ENCODE assay signal across 12 mouse cellular contexts in genomic region chr6:55444721-55445120, GRCm38 (mm10). TPM values are rescaled to one million over a fixed set of nuclear protein-coding genes. Genes with fewer than 3 reads are reported as not detected.
DNase-seq lines count a peak whose midpoint lies in the region; ATAC-seq lines count a peak whose summit lies in the region.
"Had no signal": no experiment of that assay in that cellular context is flagged by ENCODE, and none has a peak within 500 bp of the region (broad histone marks: within the 10 kb centered on the region; RNA-seq: fewer than 3 reads in every experiment).

No protein-coding gene starts in this region.

- 39% methylated on average over 4 of the region's 4 CpGs for WGBS in embryonic facial prominence, embryonic 10.5 days
- 29% methylated on average over 4 of the region's 4 CpGs for WGBS in hindbrain, embryonic 12.5 days
- WGBS in midbrain, embryonic 13.5 days: 25% methylated on average over 4 of the region's 4 CpGs

- H3K27ac ChIP-seq in embryonic facial prominence, embryonic 10.5 days (replicated peaks): peak overlapping the region; percentile 65; the same call in 1 of the 2 replicates
- H3K27ac ChIP-seq in hindbrain, embryonic 12.5 days: peak overlapping the region; percentile 87
- peak overlapping the region; percentile 88 for H3K27ac ChIP-seq in midbrain, embryonic 13.5 days

- no peaks in the 10 kb centered on the region for H3K9me3 ChIP-seq in embryonic facial prominence, embryonic 10.5 days
- H3K9me3 ChIP-seq in hindbrain, embryonic 12.5 days (replicated peaks): no peaks in the 10 kb centered on the region
- H3K9me3 ChIP-seq in midbrain, embryonic 13.5 days: no peaks in the 10 kb centered on the region

- H3K4me3 ChIP-seq in embryonic facial prominence, embryonic 10.5 days: no peak overlapping the region
- no peak overlapping the region for H3K4me3 ChIP-seq in hindbrain, embryonic 12.5 days
- no peak overlapping the region for H3K4me3 ChIP-seq in midbrain, embryonic 13.5 days (replicated peaks)

- H3K9ac ChIP-seq in hindbrain, embryonic 12.5 days: no peak overlapping the region
- no peak overlapping the region for H3K9ac ChIP-seq in midbrain, embryonic 13.5 days (replicated peaks)

- peak; percentile 13; the same call in 1 of the 2 replicates for ATAC-seq in hindbrain, embryonic 12.5 days (ENCODE audit: low FRiP score)
- peak; percentile 12 for ATAC-seq in midbrain, embryonic 13.5 days

- peaks cover 19% of the 10 kb centered on the region for H3K27me3 ChIP-seq in embryonic facial prominence, embryonic 10.5 days (replicated peaks; ENCODE audit: low read depth, poor library complexity, severe bottlenecking)
- H3K27me3 ChIP-seq in hindbrain, embryonic 12.5 days: no peaks in the 10 kb centered on the region
- no peaks in the 10 kb centered on the region for H3K27me3 ChIP-seq in midbrain, embryonic 13.5 days

- H3K4me1 ChIP-seq in embryonic facial prominence, embryonic 10.5 days: peaks cover 33% of the 10 kb centered on the region
- H3K4me1 ChIP-seq in hindbrain, embryonic 12.5 days: peaks cover 37% of the 10 kb centered on the region
- H3K4me1 ChIP-seq in midbrain, embryonic 13.5 days (replicated peaks): peaks cover 55% of the 10 kb centered on the region

- no peaks in the 10 kb centered on the region for H3K36me3 ChIP-seq in embryonic facial prominence, embryonic 10.5 days (replicated peaks)
- H3K36me3 ChIP-seq in hindbrain, embryonic 12.5 days: no peaks in the 10 kb centered on the region
- H3K36me3 ChIP-seq in midbrain, embryonic 13.5 days: no peaks in the 10 kb centered on the region

- H3K4me2 ChIP-seq in hindbrain, embryonic 12.5 days (replicated peaks): no peak overlapping the region
- no peak overlapping the region for H3K4me2 ChIP-seq in midbrain, embryonic 13.5 days (replicated peaks)

- peak; percentile 42 for DNase-seq in NIH3T3 (ENCODE audit: low read depth)
- DNase-seq in embryonic facial prominence, embryonic 10.5 days (ENCODE audit: low spot score): no peak
- no peak for DNase-seq in ovary, postnatal 14 days (ENCODE audit: low spot score)
- no peak for DNase-seq in spleen, adult 12 weeks (ENCODE audit: low spot score)
- DNase-seq in thymus, adult 18-20 months: no peak
- DNase-seq in spleen, postnatal 10 days (ENCODE audit: low spot score in 2 of 2): no peak
- DNase-seq: adrenal gland, adult 8-10 months; cerebellum, postnatal 36 days; kidney, postnatal 14 days; lung, adult 18-20 months had no signal

RNA-seq across cellular contexts. Expression of gene Adcyap1r1, which starts 7.1 kb away (rescaled TPM):
- 4.4 and 9.7 TPM in 2 replicates for polyA plus RNA-seq in embryonic facial prominence, embryonic 10.5 days (2016; fragmentation: Nextera tagmentation; extraction: Ambion mirVana)
- polyA plus RNA-seq in hindbrain, embryonic 12.5 days (2016; fragmentation: Nextera tagmentation; extraction: Ambion mirVana): 36.6 and 44.5 TPM in 2 replicates
- polyA plus RNA-seq in midbrain, embryonic 13.5 days (2015; fragmentation: Nextera tagmentation; extraction: Ambion mirVana): 31.3 and 33.5 TPM in 2 replicates
